Mouse (Mus musculus) stomach, embryonic 15.5 days (tissue): ENCODE measurements around the gene Npc2. TPM values are rescaled to one million over a fixed set of nuclear protein-coding genes. Genes with fewer than 3 reads are reported as not detected.

Experiments
- ATAC-seq: fragments of 200-750 bp; cut with Nextera tagmentation; 2 replicates; pipeline ENCODE4 v1.8.0; 2017; ENCODE audit warnings: low read depth, moderate number of reproducible peaks, moderate TSS enrichment; ENCODE audit not compliant: insufficient read depth, low FRiP score
- H3K27ac ChIP-seq: fragments of 300-500 bp; sonication (generic); 2 replicates; pipeline ENCODE4 v1.5.1; 2015; ENCODE audit warnings: mild to moderate bottlenecking, inconsistent platforms
- H3K27me3 ChIP-seq: fragments of 300-500 bp; sonication (generic); replicated peaks from 2 replicates; pipeline ENCODE4 v1.6.1; 2015; ENCODE audit warnings: inconsistent platforms
- H3K36me3 ChIP-seq: fragments of 300-500 bp; sonication (generic); 2 replicates; pipeline ENCODE4 v1.6.1; 2015; ENCODE audit warnings: inconsistent platforms
- H3K4me1 ChIP-seq: fragments of 300-500 bp; sonication (generic); 2 replicates; pipeline ENCODE4 v1.6.1; 2015; ENCODE audit warnings: inconsistent platforms
- H3K4me2 ChIP-seq: fragments of 300-500 bp; sonication (generic); 2 replicates; pipeline ENCODE4 v1.6.1; 2015; ENCODE audit warnings: mild to moderate bottlenecking, inconsistent platforms
- H3K4me3 ChIP-seq: fragments of 300-500 bp; sonication (generic); replicated peaks from 2 replicates; pipeline ENCODE4 v1.5.1; 2015; ENCODE audit warnings: inconsistent platforms
- H3K9ac ChIP-seq: fragments of 300-500 bp; sonication (generic); 2 replicates; pipeline ENCODE4 v1.6.1; 2015; ENCODE audit warnings: inconsistent platforms
- H3K9me3 ChIP-seq: fragments of 300-500 bp; sonication (generic); 2 replicates; pipeline ENCODE4 v1.6.1; 2016; ENCODE audit warnings: inconsistent platforms
- WGBS: fragments of 180-500 bp; shearing (Covaris S2); methylation state at CpG from one replicate; pipeline ENCODE4 v1.1.7; 2015; 5-methylcytosine and 5-hydroxymethylcytosine counted together
- polyA plus RNA-seq: library from polyadenylated mRNA; unstranded; fragments of >200 nt; fragmentation: Nextera tagmentation; extraction: Ambion mirVana; gene quantifications from 2 replicates; pipeline ENCODE4 v1.2.1, GENCODE M21; 2015

Npc2 gene
- polyA plus RNA-seq, 1 experiment from 2014 or later, result 62.1 TPM

- Histone ChIP-seq H3K4me1 (no peaks in the 10 kb centered on the region), H3K9ac (no peak overlapping the region), H3K27ac (no peak overlapping the region), H3K9me3 (no peaks in the 10 kb centered on the region), H3K4me2 (no peak overlapping the region), H3K36me3 (no peaks in the 10 kb centered on the region), H3K27me3 (no peaks in the 10 kb centered on the region), H3K4me3 (no peak overlapping the region)
- 74% methylated on average over 6 of the region's 6 CpGs for WGBS
- ATAC-seq, result no peak
These were observed 58.4 kb downstream of the Npc2 start for GRCm38 (mm10) chr12:84714578-84714977.

GRCm38 (mm10) chr12:84709842-84710439 lies 63.0 kb downstream of the Npc2 start:
- Histone ChIP-seq H3K9me3 (no peaks in the 10 kb centered on the region), H3K36me3 (no peaks in the 10 kb centered on the region), H3K4me1 (no peaks in the 10 kb centered on the region), H3K4me3 (no peak overlapping the region), H3K27me3 (no peaks in the 10 kb centered on the region), H3K9ac (no peak overlapping the region), H3K4me2 (no peak overlapping the region), H3K27ac (no peak overlapping the region)
- no peak for ATAC-seq
- 12% methylated on average over 14 of the region's 14 CpGs for WGBS

- H3K9ac ChIP-seq, result no peak overlapping the region
- H3K27ac ChIP-seq, result no peak overlapping the region
- no peaks in the 10 kb centered on the region for H3K36me3 ChIP-seq
- H3K27me3 ChIP-seq, result no peaks in the 10 kb centered on the region
- 68% methylated on average over 4 of the region's 4 CpGs for WGBS
- H3K9me3 ChIP-seq, result no peaks in the 10 kb centered on the region
- ATAC-seq, result no peak
- H3K4me3 ChIP-seq, result no peak overlapping the region
- H3K4me1 ChIP-seq, result no peaks in the 10 kb centered on the region
- H3K4me2 ChIP-seq, result no peak overlapping the region
These were observed 65.1 kb downstream of the Npc2 start for GRCm38 (mm10) chr12:84707804-84708203.

- Histone ChIP-seq H3K9me3 (no peaks in the 10 kb centered on the region), H3K9ac (no peak overlapping the region), H3K4me2 (no peak overlapping the region), H3K36me3 (no peaks in the 10 kb centered on the region), H3K4me3 (no peak overlapping the region), H3K27ac (no peak overlapping the region), H3K4me1 (no peaks in the 10 kb centered on the region), H3K27me3 (peaks cover 5% of the 10 kb centered on the region; the same call in 1 of the 2 replicates)
- no peak for ATAC-seq
- 73% methylated on average over 4 of the region's 4 CpGs for WGBS
These were observed 66.1 kb downstream of the Npc2 start for GRCm38 (mm10) chr12:84706886-84707285.

Other genes with a start within 250 kb of the Npc2 start
- 0.04 TPM in 1 of 2 replicates, not detected in the other for gene Vsx2, start 203.4 kb downstream of the Npc2 start, polyA plus RNA-seq
- gene Abcd4, start 155.7 kb downstream of the Npc2 start, polyA plus RNA-seq, result 12.5 and 13.2 TPM in 2 replicates
- gene Vrtn, start 132.1 kb downstream of the Npc2 start, polyA plus RNA-seq, result not detected in 2 replicates
- gene Syndig1l, start 74.3 kb downstream of the Npc2 start, polyA plus RNA-seq, result 0.23 and 0.36 TPM in 2 replicates
- 119 and 125 TPM in 2 replicates for gene Isca2, start 99 bp upstream of the Npc2 start, polyA plus RNA-seq
- 0.75 and 1.2 TPM in 2 replicates for gene Ltbp2, start 103.4 kb upstream of the Npc2 start, polyA plus RNA-seq
- 132 and 140 TPM in 2 replicates for gene Fcf1, start 197.7 kb upstream of the Npc2 start, polyA plus RNA-seq
- 10.8 and 11.8 TPM in 2 replicates for gene Arel1, start 197.7 kb upstream of the Npc2 start, polyA plus RNA-seq
- 25.7 and 26.1 TPM in 2 replicates for gene Ylpm1, start 223.2 kb upstream of the Npc2 start, polyA plus RNA-seq